Mouse (Mus musculus): ENCODE measurements around the gene Nemp1.

Gene Nemp1

GRCm38 (mm10) chr10:127725136-127725535, 58.4 kb downstream of the Nemp1 start:
- no peak for DNase-seq (ENCODE audit: low read depth)

- no peak for DNase-seq (ENCODE audit: low read depth)
Measured at GRCm38 (mm10) chr10:127728437-127728836, 61.7 kb downstream of the Nemp1 start.

GRCm38 (mm10) chr10:127730285-127730932, 63.7 kb downstream of the Nemp1 start:
- DNase-seq (ENCODE audit: low read depth), result no peak

- DNase-seq (ENCODE audit: low read depth), result no peak
Measured at GRCm38 (mm10) chr10:127730933-127731310, 64.2 kb downstream of the Nemp1 start.

- no peak for DNase-seq (ENCODE audit: low read depth)
Measured at GRCm38 (mm10) chr10:127731397-127731796, 64.7 kb downstream of the Nemp1 start.

- DNase-seq (ENCODE audit: low read depth), result no peak
Measured at GRCm38 (mm10) chr10:127734434-127734833, 67.7 kb downstream of the Nemp1 start.

DNA sequence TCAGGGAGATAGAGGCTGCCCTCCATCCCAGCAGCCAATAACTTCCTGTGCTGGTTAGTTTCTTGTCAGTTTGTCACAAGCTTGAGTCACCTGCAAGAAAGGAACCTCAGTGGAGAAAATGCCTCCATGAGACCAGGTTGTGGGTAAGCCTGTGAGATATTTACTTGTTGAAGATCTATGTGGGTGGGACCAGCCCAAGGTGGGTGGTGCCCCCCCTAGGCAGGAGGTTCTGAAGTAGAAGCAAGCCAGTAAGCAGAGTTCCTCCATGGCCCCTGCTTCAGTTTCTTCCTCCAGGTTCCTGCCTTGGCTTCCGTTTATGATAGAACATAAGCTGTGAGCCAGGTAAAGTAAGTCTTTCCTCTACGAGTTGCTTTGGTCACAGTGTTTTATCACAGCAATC, 69.6 kb downstream of the Nemp1 start:
- no peak for DNase-seq (ENCODE audit: low read depth)

DNA sequence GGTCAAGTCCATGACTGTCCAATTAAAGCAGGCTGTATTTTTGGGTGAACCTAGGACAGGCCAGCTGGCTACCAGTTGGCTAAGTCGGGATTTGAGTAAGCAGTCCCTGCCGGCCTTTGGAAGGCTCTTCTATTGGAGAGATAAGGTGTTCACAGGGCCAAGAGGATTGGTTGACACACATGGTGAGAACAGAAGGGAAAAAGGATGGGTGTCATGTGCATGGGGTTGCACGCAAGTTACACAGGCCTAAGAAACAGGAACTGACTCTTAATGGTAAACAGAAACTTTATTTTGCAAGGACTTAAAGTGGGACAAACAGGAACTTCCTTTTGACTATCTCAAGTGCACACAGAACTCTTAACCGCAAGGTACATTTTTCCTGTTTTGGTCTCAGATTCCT, 70.2 kb downstream of the Nemp1 start:
- DNase-seq (ENCODE audit: low read depth), result no peak

GRCm38 (mm10) chr10:127737552-127737951, 70.9 kb downstream of the Nemp1 start:
- DNase-seq (ENCODE audit: low read depth), result no peak

DNA sequence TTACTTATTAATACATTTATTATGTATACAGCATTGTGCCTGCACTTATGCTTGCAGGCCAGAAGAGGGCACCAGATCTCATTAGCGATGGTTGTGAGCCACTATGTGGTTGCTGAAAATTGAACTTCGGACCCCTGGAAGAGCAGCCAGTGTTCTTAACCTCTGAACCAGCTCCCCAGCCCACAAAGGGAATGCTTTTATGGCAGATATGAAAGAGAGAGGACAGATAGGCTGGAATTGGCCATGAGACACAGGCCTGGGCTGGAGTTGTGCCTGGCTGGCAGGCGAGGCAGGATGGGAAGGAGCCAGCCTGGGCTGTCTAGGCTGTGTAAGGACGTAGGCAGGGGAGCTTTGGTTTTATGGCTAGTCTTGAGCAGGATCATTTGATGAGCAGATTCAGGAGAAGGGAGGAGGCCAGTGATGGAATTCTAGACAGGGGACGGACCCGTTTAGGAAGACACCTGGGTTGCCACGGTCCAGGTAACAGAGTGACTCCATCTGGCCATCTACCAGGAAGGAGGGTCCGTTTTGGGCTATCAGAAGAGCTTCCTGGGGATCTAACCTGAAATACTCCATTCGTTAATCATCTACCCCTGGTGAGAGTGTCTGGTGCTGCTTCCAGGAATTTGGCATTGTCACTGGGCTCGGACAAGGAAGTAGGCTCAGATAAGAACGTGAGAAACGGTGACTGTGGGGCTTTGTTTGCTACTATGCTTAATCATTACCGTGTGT, 71.6 kb downstream of the Nemp1 start:
- no peak for DNase-seq (ENCODE audit: low read depth)

- DNase-seq (ENCODE audit: low read depth), result no peak
Measured at GRCm38 (mm10) chr10:127739083-127739660, 72.5 kb downstream of the Nemp1 start, which contains the start of gene Zbtb39. Gene Zbtb39 (plus strand): TSS chr10:127739538.

- DNase-seq (ENCODE audit: low read depth), result no peak
Measured at GRCm38 (mm10) chr10:127739661-127740161, 73.0 kb downstream of the Nemp1 start.

- no peak for DNase-seq (ENCODE audit: low read depth)
Measured at GRCm38 (mm10) chr10:127744661-127745060, 78.0 kb downstream of the Nemp1 start.

GRCm38 (mm10) chr10:127745886-127746285, 79.2 kb downstream of the Nemp1 start:
- DNase-seq (ENCODE audit: low read depth), result no peak

- DNase-seq (ENCODE audit: low read depth), result no peak
Measured at GRCm38 (mm10) chr10:127747254-127747653, 80.6 kb downstream of the Nemp1 start.

DNA sequence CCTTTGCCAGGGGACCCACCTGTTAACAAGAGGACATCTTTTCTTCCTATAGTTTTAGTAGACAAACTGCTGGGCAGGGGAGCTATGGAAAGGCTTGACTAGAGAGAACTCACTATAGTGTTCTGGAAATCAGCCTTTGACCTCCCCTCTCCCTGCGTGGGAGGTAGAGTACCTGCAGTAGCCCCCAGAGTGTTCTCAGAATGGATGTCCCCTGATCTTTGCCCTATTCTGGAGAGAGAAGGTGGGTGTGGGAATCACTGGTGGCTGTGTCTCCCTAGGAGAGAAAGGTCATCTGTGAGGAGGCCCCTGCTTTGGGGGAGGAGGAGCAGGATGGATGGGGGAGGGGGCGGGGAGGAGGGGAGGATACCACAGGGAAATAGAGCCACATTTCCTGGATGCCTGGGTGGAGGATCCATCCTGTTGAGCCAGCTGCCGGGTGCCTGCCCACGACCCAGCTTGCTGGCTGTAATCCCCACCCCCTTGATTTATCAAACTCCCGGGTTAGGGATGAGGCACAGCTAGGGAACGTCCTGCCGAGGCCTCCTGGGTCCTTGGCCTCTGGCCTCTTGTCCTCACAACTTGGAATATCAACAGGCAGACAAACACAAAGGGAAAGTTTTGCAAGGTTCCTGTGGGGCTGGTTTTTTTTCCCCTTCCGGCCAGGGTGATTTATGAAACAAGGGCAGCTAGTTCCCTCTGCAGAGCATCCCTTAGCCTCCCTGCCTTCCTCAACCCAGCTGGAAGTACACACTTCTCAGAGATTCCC, 82.3 kb downstream of the Nemp1 start:
- no peak for DNase-seq (ENCODE audit: low read depth)

GRCm38 (mm10) chr10:127750136-127750777, 83.6 kb downstream of the Nemp1 start:
- DNase-seq (ENCODE audit: low read depth), result no peak

All from c-Kit-positive CD71-positive TER-119-negative erythroid progenitor cells, embryonic 14.5 days (primary cell).